Comparison of ENCODE assay signal across 31 mouse cellular contexts in the genomic region with DNA sequence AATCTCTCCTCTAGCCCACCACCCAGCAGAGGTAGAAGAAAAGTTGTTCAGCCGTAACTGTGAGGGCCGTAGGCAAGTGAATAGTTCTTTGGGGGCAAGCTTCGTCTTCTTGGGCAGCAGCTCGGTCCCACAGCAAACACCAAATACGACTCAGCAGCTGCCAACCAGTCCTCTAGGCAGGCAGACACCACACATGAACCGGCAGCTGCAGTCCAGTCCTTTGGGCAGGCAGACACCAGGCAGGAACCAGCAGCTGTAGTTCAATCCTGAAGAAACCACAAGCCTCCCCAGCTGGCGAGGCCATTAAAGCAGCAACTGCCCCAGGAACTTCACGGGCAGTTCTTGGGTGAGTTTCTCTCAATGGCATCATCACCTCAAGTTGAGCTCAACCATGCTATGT. TPM values are rescaled to one million over a fixed set of nuclear protein-coding genes. Genes with fewer than 3 reads are reported as not detected.
"Had no signal": no experiment of that assay in that cellular context is flagged by ENCODE, and none has a peak within 500 bp of the region (broad histone marks: within the 10 kb centered on the region; RNA-seq: fewer than 3 reads in every experiment).

No protein-coding gene starts in this region.

- H3K4me3 ChIP-seq: limb, embryonic 10.5 days; limb, embryonic 12.5 days; limb, embryonic 13.5 days; limb, embryonic 15.5 days; liver, embryonic 12.5 days; liver, embryonic 13.5 days; liver, embryonic 15.5 days; lung, embryonic 15.5 days; megakaryocyte, embryonic 14.5 days; midbrain, embryonic 10.5 days; midbrain, embryonic 12.5 days; midbrain, embryonic 13.5 days; midbrain, embryonic 15.5 days had no signal

- H3K36me3 ChIP-seq: limb, embryonic 10.5 days; limb, embryonic 12.5 days; limb, embryonic 13.5 days; limb, embryonic 15.5 days; liver, embryonic 12.5 days; liver, embryonic 13.5 days; liver, embryonic 15.5 days; lung, embryonic 15.5 days; midbrain, embryonic 10.5 days; midbrain, embryonic 13.5 days; midbrain, embryonic 15.5 days had no signal

- DNase-seq: left cerebral cortex, postnatal 4 days; liver; liver, embryonic 13.5 days; liver, postnatal 0 days; lung, adult 18-20 months; lung, adult 2 months; lung, embryonic 14.5 days; lung, postnatal 10 days; lung, postnatal 14 days; lung, postnatal 36 days; lung, postnatal 4 days; midbrain, embryonic 14.5 days had no signal

- H3K4me2 ChIP-seq: limb, embryonic 12.5 days; limb, embryonic 13.5 days; limb, embryonic 15.5 days; liver, embryonic 11.5 days; liver, embryonic 12.5 days; liver, embryonic 13.5 days; liver, embryonic 15.5 days; lung, embryonic 14.5 days; lung, embryonic 15.5 days; midbrain, embryonic 11.5 days; midbrain, embryonic 12.5 days; midbrain, embryonic 13.5 days; midbrain, embryonic 15.5 days had no signal

- H3K27me3 ChIP-seq: limb, embryonic 13.5 days; limb, embryonic 15.5 days; liver, embryonic 15.5 days; lung, embryonic 15.5 days; midbrain, embryonic 12.5 days; midbrain, embryonic 13.5 days; midbrain, embryonic 15.5 days had no signal

- H3K27ac ChIP-seq: limb, embryonic 10.5 days; limb, embryonic 12.5 days; limb, embryonic 13.5 days; limb, embryonic 15.5 days; liver, embryonic 12.5 days; liver, embryonic 13.5 days; liver, embryonic 14.5 days; liver, embryonic 15.5 days; lung, embryonic 15.5 days; macrophage; midbrain, embryonic 12.5 days; midbrain, embryonic 13.5 days; midbrain, embryonic 15.5 days had no signal

- H3K4me1 ChIP-seq: liver, embryonic 13.5 days; lung, embryonic 15.5 days had no signal

- ATAC-seq: liver, embryonic 12.5 days; liver, postnatal 0 days; lung, postnatal 0 days; midbrain, embryonic 13.5 days; midbrain, embryonic 15.5 days; midbrain, embryonic 16.5 days had no signal

- H3K9ac ChIP-seq: limb, embryonic 12.5 days; limb, embryonic 13.5 days; limb, embryonic 15.5 days; liver, embryonic 12.5 days; liver, embryonic 13.5 days; liver, embryonic 14.5 days; liver, embryonic 15.5 days; liver, postnatal 0 days; lung, embryonic 14.5 days; lung, embryonic 15.5 days; midbrain, embryonic 12.5 days; midbrain, embryonic 13.5 days; midbrain, embryonic 15.5 days had no signal

- H3K9me3 ChIP-seq: limb, embryonic 10.5 days; limb, embryonic 12.5 days; limb, embryonic 13.5 days; limb, embryonic 15.5 days; liver, embryonic 12.5 days; liver, embryonic 13.5 days; liver, embryonic 15.5 days; lung, embryonic 15.5 days; midbrain, embryonic 12.5 days; midbrain, embryonic 15.5 days had no signal

RNA-seq across cellular contexts. Expression of a gene that starts 31.8 kb away (rescaled TPM):
- polyA plus RNA-seq: liver, adult 2 months; macrophage had no signal
